Mouse (Mus musculus): ENCODE results near the gene Ddx18. TPM values are rescaled to one million over a fixed set of nuclear protein-coding genes. Genes with fewer than 3 reads are reported as not detected.

The Ddx18 gene
- polyA plus RNA-seq, 2 experiments = 66.6 to 94.4 TPM

DNA sequence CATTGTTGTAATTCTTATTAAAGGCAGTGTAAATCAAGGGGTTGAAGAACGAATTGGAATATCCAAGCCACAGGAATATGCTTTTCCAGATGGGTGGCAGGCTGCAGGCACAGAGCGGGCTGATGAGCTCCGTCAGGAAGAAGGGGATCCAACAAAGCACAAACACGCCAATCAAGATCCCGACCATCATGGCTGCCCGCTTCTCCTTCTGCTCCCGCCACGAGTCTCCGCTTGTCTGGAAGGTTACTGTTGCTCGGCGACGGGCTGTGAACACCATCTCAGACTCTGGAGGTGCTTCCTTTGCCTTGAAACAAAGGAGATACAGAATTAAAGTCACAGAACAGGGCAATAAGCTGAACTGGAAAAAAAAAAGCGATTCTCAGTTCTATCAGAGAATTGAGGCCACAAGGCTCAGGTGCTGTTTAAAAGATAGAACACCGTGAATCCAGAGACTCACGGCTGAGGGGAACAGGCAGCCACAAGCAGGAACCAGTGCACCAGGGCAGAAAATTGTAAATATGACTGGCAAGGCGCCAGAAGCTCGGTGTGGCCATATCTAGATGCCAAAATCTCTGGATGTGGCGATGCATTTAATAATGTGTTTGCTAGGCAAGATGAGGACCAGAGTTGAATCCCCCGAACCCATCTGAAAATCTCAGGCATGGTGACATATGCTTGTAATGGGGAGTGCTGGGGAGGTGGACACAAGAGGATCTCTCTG, 57.2 kb downstream of the Ddx18 start:
- H3K9ac ChIP-seq (ENCODE audit: low read depth, low read length, severe bottlenecking) = no peak overlapping the region
- no peak overlapping the region for H3K4me3 ChIP-seq (replicated peaks; ENCODE audit: low read length)

DNA sequence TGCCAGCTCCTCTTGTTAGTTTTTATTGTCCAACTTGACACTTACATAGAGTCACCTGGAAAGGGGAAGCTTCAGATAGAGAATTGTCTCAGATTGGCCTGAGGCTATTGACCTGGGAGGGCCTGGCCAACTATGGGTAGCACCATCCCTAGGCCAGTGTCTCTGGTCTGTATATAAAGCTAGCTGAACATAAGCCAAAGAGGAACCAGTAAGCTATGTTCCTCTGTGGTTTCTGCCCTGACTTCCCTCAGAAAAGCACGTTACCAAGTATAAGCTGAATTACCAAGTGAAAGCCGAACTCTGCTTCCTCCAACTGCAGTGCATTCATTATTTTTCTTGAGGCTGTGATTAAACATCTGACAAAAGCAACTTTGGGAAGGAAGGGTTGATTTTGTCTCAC, 59.1 kb downstream of the Ddx18 start:
- no peak for DNase-seq (ENCODE audit: low spot score)
- Histone ChIP-seq H3K36me3 (ENCODE audit: control insufficient read depth, insufficient read depth, low read length) (peaks cover 3% of the 10 kb centered on the region; the same call in 1 of the 2 replicates), H3K4me1 (ENCODE audit: control insufficient read depth, insufficient read depth, low read length) (no peaks in the 10 kb centered on the region), H3K4me2 (replicated peaks; ENCODE audit: low read depth, low read length, severe bottlenecking) (no peak overlapping the region), H3K27ac (replicated peaks; ENCODE audit: low read depth, low read length) (no peak overlapping the region), H3K4me3 (replicated peaks; ENCODE audit: low read length) (no peak overlapping the region), H3K27me3 (ENCODE audit: control insufficient read depth, insufficient read depth, low read length) (no peaks in the 10 kb centered on the region), H3K9ac (ENCODE audit: low read depth, low read length, severe bottlenecking) (no peak overlapping the region), H3K9me3 (ENCODE audit: control insufficient read depth, low read length) (no peaks in the 10 kb centered on the region)
- WGBS = 88% methylated on average over 2 of the region's 2 CpGs
- ATAC-seq (ENCODE audit: low FRiP score, low read depth) = no peak
- TF ChIP-seq POLR2A (IDR thresholded peaks at IDR 0.05; ENCODE audit: borderline replicate concordance, extremely low read depth, insufficient read depth, insufficient read length) = no peak

More for the DNA sequence above, 57.2 kb downstream of the Ddx18 start:
- Histone ChIP-seq H3K4me2 (replicated peaks; ENCODE audit: low read depth, low read length, severe bottlenecking) (no peak overlapping the region), H3K27ac (replicated peaks; ENCODE audit: low read depth, low read length) (no peak overlapping the region), H3K4me1 (ENCODE audit: control insufficient read depth, insufficient read depth, low read length) (no peaks in the 10 kb centered on the region), H3K9me3 (ENCODE audit: control insufficient read depth, low read length) (no peaks in the 10 kb centered on the region), H3K27me3 (ENCODE audit: control insufficient read depth, insufficient read depth, low read length) (no peaks in the 10 kb centered on the region), H3K36me3 (ENCODE audit: control insufficient read depth, insufficient read depth, low read length) (peaks cover 3% of the 10 kb centered on the region; the same call in 1 of the 2 replicates)
- no peak for TF ChIP-seq POLR2A (IDR thresholded peaks at IDR 0.05; ENCODE audit: borderline replicate concordance, extremely low read depth, insufficient read depth, insufficient read length)
- ATAC-seq (ENCODE audit: low FRiP score, low read depth) (no peak), DNase-seq (ENCODE audit: low spot score) (no peak)
- WGBS = 85% methylated on average over 19 of the region's 19 CpGs

Other genes with a start within 250 kb of the Ddx18 start
- 27.3 and 36.7 TPM in 2 replicates for gene Insig2, start 235.4 kb downstream of the Ddx18 start, polyA plus RNA-seq (2012; rRNA removed)
- 22.6 and 25.5 TPM in 2 replicates for gene Insig2, start 235.4 kb downstream of the Ddx18 start, polyA plus RNA-seq (2014; fragmentation: Nextera tagmentation; extraction: Ambion mirVana)
- gene Ccdc93, start 136.9 kb downstream of the Ddx18 start, polyA plus RNA-seq (2012; rRNA removed) = 16.7 and 16.8 TPM in 2 replicates
- 12.0 and 13.4 TPM in 2 replicates for gene Ccdc93, start 136.9 kb downstream of the Ddx18 start, polyA plus RNA-seq (2014; fragmentation: Nextera tagmentation; extraction: Ambion mirVana)
- gene Htr5b, start 39.5 kb downstream of the Ddx18 start, polyA plus RNA-seq (2012; rRNA removed) = 0.44 and 0.50 TPM in 2 replicates
- gene Htr5b, start 39.5 kb downstream of the Ddx18 start, polyA plus RNA-seq (2014; fragmentation: Nextera tagmentation; extraction: Ambion mirVana) = 0.62 TPM in 2 replicates